Mouse (Mus musculus): ENCODE measurements around the gene Rasa2.
"Not testable (repeated sequence)": the region's sequence is repeated elsewhere in the genome, so short reads cannot be mapped to it uniquely, and the experiment has no call there.

The Rasa2 gene

DNA sequence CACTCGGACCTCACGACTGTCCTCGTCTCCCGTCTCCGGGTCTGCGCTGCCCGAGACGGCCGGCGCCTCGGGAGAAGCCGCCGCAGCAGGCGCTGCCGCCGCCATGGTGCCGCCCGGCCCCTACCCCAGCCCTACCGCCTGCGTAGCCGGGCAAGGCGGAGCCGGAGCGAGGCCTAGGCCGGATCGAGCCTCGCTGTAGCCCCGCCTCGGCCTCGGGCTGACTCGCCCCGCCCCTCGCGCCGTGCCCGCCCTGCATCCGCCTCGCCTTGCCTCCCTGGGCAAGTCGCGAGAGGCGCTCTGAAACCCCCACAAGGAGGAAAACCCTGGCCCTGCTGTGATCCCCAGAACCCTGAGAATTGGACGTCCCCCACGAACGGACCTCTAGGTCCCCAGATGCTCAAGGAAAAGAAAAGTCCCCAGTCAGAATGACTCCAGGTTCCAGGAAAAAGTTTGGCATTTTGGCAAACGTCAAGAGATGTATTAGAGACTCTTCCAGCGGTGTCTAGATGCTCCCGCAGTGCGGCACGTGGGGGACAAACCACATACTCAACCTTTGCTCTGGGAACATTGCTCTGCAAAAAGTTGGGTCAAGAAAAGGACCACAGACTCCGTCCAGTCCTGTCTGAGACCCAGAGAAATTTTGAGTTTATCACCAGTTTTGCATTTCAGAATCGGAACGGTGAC lies at the start of gene Rasa2:
Gene Rasa2 (minus strand): TSS at position 229 of the 684 bp plus-strand sequence.
- peak; percentile 95 for DNase-seq (ENCODE audit: low spot score)

DNA sequence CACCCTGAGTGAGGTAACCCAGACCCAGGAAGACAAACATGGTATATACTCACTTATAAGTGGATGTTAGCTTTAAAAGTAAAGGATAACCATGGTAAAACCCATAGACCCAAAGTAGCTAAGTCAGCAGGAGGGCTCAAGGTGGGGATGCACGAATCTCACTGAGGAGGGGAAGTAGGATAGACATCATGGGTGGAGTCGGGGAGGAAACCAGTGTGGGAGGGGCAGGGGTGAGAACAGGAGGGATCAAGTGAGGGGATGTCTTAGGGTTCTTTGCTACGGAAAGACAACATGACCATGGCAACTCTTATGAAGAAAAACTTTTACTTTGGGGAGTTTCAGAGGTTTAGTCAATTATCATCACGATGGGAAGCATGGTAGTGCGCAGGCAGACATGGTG lies 47.2 kb upstream of the Rasa2 start:
- DNase-seq (ENCODE audit: low spot score) = no peak

DNA sequence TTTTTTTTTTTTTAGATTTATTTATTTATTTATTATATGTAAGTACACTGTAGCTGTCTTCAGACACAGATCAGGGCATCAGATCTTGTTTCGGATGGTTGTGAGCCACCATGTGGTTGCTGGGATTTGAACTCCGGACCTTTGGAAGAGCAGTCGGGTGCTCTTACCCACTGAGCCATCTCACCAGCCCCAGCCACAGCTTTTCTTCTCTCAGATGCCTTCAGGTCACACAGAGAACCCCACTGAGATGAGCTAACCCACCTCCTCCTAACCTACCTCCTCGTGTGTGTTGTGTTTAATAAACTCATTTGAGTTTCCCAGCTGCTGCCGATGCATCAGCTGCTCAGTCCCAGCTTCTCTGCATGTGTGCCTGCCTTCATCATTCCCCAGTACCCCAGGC lies 46.3 kb upstream of the Rasa2 start:
- DNase-seq (ENCODE audit: low spot score) = not testable (repeated sequence)

DNA sequence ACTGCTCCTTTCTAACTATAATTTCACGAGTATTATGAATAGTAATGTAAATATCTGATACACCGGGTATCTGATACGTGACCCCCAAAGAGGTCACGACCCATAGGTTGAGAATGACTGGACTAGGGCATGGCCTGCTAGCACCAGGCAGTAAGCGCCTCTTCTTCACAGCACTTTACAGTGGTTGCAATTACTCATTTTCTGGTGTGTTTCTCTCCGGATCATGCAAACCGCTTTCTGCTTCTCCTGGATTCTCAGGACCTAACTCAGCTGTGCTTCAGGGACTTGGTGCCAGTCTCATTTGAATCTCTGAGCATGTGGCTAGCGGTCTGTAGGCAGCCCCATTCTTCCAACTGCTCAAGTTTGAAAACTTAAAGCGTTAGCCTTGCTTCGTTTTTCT lies 45.3 kb upstream of the Rasa2 start:
- no peak for DNase-seq (ENCODE audit: low spot score)

DNA sequence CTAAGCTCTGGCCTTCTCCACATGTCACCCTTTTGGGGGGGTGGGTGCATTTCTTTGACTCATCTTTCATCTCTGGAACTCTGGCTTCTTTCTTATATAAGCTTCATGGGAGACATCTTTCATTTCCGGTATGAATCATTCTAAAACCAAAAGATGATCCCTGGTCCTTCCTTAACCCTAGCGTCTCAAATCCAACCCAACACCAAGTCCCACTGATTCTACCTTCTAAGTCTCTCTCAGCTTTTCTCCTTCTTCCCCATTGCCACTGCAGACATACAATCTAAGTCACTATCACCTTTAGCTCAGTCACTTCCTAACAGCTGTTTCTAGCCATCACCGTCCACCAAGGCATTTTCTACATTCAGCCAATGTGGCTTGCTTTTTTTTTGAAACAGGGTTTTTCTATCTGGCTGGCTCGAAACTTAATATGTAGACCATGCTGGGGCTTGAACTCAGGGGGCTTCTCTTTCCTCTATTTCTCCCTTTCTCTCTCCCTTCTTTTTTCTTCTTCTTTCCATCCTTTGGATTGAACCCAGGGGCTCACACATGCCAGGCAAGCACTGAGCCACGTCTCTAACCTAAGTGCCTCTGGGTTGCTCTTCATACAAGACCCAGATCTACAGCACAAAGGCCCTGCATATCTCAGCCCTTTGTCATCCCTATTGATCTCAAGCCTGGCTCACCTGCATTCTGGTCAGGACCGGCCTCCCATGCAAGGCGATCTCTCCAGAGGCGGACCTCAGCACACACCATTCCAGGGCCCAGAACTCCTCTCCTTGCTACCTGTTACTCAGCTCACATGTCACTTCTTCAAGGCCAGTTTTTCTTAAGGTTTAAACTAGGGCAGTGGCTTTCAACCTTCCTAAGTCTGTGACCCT lies 44.6 kb upstream of the Rasa2 start:
- no peak for DNase-seq (ENCODE audit: low spot score)

DNA sequence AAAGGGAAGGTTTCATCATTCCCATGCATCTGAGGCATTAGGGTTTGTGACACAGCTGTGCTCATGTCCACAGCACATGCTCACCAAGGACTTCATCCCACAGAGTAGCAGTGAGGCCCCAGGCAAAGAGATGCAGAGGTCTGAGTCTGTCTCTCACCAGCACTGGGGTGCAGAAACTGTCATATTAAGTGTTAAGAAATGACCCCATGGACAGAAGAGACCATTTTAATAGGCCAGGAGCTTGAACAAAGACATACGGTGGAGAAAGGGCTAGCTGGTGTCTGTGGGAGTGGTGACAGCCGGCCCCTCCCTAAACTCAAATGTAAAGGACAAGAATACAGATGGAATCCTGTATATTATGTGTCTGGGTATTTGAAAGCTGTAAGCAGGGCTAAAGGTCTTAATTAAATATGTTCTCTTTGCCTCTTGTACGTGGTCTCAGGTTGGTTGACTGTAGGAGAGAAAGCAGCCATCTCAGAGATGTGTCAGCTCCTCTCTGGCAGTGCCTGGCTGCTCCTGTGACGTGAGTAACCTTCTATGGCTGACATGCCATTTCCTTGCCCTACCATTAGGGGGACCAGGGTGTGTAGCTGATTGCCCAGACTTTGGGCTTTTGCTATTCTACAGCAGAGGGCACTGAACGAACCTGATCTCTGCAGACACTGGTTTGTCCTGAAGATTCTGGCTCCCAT lies 43.8 kb upstream of the Rasa2 start:
- peak; percentile 82 for DNase-seq (ENCODE audit: low spot score)

DNA sequence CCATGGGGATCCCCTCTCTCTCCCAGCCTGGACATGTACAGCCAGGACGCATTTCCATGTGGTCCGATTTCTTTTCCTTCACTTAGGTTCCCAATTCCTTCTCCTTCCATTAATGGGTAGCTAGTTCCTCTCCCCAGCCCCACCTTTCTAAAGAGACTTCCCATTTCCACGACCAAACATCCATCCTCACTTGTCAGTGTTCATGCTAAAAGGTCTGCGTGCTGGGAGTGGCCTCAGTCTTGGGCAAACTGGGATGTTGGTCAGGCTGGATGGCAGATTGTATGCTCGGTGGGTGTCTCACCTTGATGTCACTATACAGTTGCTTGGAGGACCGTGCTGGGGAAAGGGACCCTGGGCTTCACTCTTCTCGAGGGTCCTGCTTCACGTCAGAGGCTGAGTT lies 42.9 kb upstream of the Rasa2 start:
- DNase-seq (ENCODE audit: low spot score) = no peak

DNA sequence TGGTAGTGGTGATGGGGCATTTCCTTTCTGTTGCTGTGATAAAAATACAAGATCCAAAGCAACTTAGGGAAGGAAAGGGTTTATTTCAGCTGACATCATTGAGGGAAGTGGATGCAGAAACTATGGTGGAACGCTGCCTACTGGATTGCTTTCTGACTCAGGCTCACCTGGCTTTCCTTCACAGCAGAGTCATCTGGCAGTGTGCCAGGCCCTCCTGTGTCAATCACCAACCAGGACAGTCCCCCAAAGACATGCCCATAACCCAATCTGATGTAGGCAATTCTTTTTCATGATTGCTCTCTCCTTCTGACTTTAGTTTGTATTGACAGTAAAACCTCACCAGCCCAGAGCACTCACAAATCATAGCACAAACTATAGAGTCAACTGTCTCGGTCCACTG lies 41.0 kb upstream of the Rasa2 start:
- DNase-seq (ENCODE audit: low spot score) = no peak

DNA sequence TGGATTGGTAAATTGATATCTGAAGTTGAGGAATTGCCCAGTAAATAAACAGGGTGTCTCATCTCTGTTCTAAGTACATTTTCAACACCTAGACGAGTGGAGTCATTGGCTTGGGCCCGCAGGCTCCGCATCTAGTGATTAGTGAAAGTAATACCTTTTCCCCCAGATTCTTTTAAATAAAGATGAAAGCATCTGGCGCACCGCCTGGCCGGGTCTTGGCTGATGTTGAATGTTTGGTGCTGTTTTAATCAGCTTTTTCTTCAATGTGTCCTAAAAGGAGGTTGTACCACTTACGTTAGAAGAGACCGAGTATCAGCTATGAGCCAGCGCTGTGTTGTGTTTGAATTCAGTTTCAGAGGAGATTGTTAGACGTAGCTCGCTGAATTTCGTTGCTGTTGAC lies 39.8 kb upstream of the Rasa2 start:
- no peak for DNase-seq (ENCODE audit: low spot score)

DNA sequence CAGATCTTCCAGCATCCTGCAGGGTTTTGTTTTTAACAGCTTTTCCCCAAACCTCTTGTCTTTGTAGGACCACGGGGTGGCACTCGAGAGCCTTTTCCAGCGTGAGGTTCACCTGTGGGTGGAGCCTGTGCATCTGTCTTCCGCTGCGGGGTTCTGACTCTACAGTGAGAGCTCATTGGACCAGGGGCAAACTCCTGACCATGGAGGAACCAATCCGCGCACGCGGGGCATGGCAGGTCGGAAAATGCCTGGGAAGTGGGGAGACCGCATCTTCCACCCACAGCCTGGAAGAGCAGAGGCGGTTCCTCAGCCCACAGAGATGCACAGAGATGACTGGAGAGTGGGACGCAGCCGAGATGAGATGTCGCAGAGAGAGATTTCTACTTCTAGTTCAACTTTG lies 38.5 kb upstream of the Rasa2 start:
- DNase-seq (ENCODE audit: low spot score) = peak; percentile 98

DNA sequence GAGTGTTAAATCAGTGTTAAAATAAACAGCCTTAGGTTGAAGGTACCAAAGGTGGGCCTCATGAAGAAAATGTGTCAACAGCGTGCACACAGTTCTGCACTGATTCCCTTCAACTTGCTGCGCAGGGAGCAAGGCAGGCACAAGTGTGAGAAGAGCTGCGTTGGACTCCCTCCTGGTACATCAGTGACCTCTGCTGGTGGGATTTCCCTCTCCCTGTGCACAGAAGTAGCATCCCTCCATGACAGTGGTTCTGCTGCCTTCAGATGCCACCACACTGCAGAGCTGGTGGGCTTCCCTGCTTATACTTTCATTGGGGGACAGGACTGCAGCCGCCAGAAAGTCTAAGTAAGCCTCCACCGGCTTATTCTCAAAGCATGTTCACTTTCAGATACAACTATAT lies 37.2 kb upstream of the Rasa2 start:
- DNase-seq (ENCODE audit: low spot score) = peak; percentile 71

DNA sequence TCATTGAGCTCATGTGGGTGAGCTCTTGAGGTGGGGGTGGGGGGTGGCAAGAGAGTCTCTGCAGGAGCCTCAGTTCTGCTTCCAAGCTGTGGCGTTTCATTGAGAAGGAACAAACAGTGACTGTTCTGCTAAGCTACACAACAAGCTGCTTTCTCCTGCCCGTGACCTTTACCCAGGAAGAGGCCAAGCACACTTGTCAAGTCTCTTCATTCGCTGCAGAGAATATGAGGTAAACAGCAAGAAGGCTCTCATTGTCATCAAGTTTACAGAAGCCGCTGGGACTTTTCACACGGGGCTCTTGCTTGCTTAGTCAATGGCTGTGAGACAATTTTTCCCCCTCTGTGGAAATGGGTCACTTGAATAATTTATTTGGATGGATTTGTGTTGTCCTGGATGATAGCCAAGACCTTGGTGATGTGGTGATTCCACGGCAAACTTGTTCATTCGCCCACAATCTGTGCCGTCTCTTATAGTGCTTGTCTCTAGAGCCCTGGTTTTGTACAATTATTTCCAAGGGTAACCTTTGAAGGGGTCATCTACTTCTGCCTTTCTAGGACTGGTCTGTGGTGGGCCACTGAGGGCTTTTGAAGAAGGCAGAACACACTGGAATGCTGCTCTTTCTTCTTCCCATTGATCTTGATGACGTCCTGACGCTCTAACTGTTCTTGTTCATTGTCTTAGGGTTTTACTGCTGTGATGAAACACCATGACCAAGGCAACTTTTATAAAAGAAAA lies 29.3 kb upstream of the Rasa2 start:
- DNase-seq (ENCODE audit: low spot score) = peak; percentile 29

DNA sequence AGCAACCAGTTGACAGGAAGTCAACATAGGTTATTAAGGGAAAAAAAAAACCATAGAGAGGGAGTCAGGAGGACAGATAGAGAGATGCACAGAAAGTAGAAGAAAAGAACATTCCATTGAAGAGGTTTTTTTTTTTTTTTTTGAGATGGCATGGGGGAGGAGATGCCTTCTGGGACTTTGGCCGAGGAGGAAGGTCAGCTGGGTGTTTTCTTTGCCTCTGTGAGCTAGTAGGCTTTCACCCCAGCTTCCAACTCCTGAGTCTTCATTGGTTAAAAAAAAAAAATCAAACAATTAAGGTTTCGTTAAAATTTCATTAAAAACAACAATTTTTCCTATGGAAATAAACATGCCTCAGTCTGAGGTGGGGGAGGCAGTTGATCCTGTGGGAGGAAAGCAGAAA lies 28.4 kb upstream of the Rasa2 start:
- DNase-seq (ENCODE audit: low spot score) = no peak

DNA sequence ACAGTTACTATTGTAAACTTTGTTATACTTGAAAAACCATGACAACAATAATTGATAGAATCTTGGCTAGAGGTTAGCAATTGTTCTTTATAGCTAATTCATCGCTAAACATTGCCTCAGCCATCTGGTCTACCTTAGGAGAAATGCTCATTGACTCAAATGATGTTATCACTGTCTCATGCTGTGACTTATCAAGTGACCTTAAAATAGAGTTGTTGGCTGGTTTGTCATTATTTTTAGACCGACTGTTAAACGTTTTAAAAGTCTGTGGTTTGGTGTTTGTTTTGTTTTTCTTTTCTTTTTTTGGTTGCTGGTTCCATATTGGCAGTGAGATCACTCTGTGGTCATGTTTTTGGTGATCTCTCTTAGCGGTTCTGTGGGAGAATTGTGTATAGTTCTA lies 22.1 kb upstream of the Rasa2 start:
- no peak for DNase-seq (ENCODE audit: low spot score)

DNA sequence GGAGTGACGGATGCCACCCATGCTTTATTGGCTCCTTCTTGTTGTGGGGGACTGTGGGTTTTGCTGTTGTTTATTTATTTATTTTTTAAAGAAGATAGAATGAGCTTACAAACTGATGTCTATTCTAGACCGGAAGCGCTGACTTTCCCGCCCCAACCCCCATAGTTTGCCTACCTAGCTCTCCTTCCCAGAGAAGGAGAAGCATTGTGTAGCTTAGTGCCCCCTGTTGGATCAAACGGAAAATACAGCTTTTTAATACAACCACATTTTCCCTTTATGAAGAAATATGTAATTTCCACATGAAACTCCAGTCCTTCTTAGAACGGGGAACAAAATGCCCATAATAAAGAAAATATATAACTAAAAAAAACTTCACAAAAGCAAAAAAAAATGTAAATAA lies 21.3 kb upstream of the Rasa2 start:
- peak; percentile 14 for DNase-seq (ENCODE audit: low spot score)

DNA sequence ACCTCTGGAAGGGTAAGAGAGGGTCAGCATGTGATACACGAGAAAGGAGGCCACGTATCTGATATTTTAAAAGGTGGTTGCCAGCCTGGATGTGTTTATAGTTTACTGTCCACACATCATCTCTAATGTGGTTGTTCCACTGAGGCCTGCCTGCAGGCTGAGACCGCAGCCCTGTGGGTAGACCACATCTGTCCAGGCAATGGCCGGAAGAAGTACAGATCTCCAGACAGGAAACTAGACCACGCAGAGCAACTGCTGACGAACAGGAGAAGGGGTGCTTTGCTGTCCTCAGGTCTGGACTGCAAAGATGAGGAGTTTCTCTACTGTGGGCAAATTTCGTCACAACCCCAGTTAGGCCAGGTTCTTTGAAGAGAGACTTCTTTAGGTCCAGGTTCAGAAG lies 19.4 kb upstream of the Rasa2 start:
- DNase-seq (ENCODE audit: low spot score) = no peak

DNA sequence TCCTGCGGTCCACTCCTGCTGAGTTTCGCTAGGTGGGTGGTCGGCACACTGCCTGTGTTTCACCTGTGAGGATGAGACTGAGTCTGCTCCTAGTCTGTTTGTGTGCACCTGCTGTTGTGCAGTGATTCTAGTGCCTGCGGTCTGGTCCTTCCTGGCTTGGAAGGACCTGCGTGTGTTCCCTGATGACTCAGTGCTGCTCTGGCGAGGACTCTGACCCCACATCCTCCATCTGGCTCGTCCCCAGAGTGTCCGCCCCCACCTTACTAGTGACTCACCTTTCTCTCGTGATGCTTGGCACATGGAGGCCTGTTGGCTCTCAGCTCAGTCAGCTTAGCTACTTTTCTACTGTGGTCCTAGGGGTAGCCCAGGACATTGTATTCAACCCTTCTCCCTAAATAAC lies 18.5 kb upstream of the Rasa2 start:
- no peak for DNase-seq (ENCODE audit: low spot score)

DNA sequence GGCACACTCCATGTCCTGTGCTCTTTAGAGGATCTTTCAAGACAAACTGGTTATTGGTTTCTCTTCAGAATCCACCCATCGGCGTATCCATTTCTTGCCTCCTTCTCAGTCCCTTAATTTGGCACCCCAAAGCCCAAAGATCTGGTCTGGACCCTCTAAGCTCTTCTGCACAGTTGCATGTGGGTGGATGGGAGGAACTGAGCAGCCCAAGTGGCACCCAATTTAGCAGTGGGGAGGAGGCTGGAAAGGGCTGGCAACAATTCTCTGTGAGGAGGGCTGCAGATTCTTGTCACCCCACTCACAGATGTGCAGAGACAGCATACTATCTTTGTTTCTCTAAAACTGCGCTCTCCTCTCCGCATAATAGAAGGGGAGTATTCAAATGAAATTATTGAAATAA lies 17.9 kb upstream of the Rasa2 start:
- DNase-seq (ENCODE audit: low spot score) = no peak

DNA sequence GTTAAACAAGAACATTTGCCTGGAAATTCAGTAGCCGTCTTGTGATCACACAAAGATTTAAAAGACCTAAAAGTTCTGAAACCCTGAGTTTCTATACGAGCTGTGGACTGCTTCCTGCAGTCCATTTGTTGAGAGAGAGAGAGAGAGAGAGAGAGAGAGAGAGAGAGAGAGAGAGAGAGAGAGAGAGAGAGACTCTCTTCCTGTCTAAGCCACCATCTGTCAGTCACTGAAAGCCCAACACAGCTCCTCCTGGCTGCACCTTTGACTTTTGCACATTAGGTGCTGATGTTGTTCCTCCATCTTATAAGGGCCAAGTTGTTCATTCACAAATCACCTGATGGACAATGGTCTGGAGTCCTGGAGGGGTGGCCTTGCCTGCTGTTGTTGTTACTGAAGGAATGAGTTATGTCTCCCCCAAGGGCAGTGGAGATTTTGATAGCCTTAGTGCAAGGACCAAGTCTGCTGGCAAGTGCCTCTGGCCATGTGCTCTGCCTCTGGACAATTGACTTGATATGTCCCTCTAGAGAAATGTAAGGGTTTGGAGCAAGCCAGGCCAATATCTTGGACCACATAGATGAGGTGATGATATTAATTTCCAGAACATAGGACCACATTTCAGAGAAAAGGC lies 15.4 kb upstream of the Rasa2 start:
- DNase-seq (ENCODE audit: low spot score) = no peak

DNA sequence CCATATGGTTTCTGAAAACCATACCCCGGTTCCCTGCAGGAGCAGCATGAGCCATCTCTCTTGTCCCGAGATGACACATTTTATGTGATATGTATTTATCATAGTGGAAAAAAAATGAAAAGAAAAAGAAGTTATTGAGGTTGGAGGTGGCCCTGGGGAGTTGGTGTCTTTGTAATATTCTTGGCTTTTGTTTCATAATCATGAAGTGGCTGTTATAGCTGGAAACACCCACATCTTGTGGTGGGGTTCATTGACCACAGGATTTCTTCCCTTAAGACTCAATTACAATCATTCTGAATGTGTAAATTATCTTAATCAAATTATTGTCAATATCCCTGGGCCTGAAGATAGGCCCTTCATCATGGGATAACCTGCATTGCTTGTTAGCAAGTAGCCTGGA lies 13.4 kb upstream of the Rasa2 start:
- no peak for DNase-seq (ENCODE audit: low spot score)

DNA sequence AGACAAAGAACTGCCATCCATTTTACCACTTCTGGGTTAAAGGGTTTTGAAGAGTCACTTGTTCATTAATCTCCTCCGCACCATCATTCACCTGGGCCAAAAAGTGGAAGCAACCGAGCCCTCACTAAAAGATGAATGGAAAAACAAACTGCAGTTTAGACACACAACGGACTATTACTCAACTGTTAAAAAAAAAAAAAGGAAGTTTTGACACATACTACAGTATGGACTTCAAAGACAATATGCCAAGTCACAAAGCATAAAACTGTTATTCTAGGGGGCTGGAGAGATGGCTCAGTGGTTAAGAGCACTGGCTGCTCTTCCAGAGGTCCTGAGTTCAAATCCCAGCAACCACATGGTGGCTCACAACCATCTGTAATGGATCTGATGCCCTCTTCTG lies 12.6 kb upstream of the Rasa2 start:
- not testable (repeated sequence) for DNase-seq (ENCODE audit: low spot score)

DNA sequence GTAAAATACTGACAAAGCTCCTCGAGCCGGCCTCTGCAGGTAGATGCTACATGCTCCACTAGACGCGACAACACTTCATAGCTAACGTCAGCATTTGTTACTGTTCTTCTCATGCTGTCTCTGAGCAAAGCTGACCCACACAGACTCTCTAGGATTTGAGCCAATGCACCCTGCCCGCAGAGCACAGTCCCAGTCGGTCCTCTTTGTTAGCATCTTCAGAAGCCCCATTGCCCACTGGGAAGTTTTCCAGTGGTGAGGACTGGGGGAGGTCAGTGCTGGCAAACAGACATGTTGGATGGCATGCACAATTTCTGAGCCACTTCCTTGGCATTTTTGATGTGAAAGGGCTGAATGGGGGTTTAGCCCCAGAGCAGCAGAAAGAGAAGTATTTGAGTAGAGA lies 8.0 kb upstream of the Rasa2 start:
- DNase-seq (ENCODE audit: low spot score) = no peak

Measured in embryo, embryonic 10 days (tissue).